Mouse (Mus musculus) liver, embryonic 15.5 days (tissue): ENCODE measurements around the gene Nek8. TPM values are rescaled to one million over a fixed set of nuclear protein-coding genes. Genes with fewer than 3 reads are reported as not detected.

Experiments used
- ATAC-seq: fragments of 200-750 bp; cut with Nextera tagmentation; 2 replicates; pipeline ENCODE4 v1.8.0; 2017; ENCODE audit warnings: moderate number of reproducible peaks, mild to moderate bottlenecking, moderate library complexity; ENCODE audit not compliant: insufficient read depth
- H3K27ac ChIP-seq: fragments of 300-500 bp; sonication (generic); replicated peaks from 2 replicates; pipeline ENCODE4 v1.5.1; 2015; ENCODE audit warnings: mild to moderate bottlenecking, inconsistent platforms
- H3K27me3 ChIP-seq: fragments of 300-500 bp; sonication (generic); 2 replicates; pipeline ENCODE4 v1.6.1; 2015; ENCODE audit warnings: mild to moderate bottlenecking, inconsistent platforms
- H3K36me3 ChIP-seq: fragments of 300-500 bp; sonication (generic); replicated peaks from 2 replicates; pipeline ENCODE4 v1.6.1; 2015; ENCODE audit warnings: moderate library complexity, mild to moderate bottlenecking, inconsistent platforms
- H3K4me1 ChIP-seq: fragments of 300-500 bp; sonication (generic); replicated peaks from 2 replicates; pipeline ENCODE4 v1.6.1; 2015; ENCODE audit warnings: inconsistent platforms
- H3K4me2 ChIP-seq: fragments of 300-500 bp; sonication (generic); 2 replicates; pipeline ENCODE4 v1.6.1; 2015; ENCODE audit warnings: moderate library complexity, mild to moderate bottlenecking, inconsistent platforms
- H3K4me3 ChIP-seq: fragments of 300-500 bp; sonication (generic); replicated peaks from 2 replicates; pipeline ENCODE4 v1.5.1; 2015; ENCODE audit warnings: mild to moderate bottlenecking, inconsistent platforms
- H3K9ac ChIP-seq: fragments of 300-500 bp; sonication (generic); 2 replicates; pipeline ENCODE4 v1.6.1; 2015; ENCODE audit warnings: moderate library complexity, mild to moderate bottlenecking, inconsistent platforms
- H3K9me3 ChIP-seq: fragments of 300-500 bp; sonication (generic); replicated peaks from 2 replicates; pipeline ENCODE4 v1.6.1; 2016; ENCODE audit warnings: inconsistent platforms
- WGBS: fragments of 180-500 bp; shearing (Covaris S2); methylation state at CpG from one replicate; pipeline ENCODE4 v1.1.7; 2015; ENCODE audit warnings: mixed read lengths; ENCODE audit not compliant: insufficient replicate concordance; 5-methylcytosine and 5-hydroxymethylcytosine counted together
- polyA plus RNA-seq: library from polyadenylated mRNA; unstranded; fragments of >200 nt; fragmentation: Nextera tagmentation; extraction: Ambion mirVana; gene quantifications from 2 replicates; pipeline ENCODE4 v1.2.1, GENCODE M21; 2015

Gene Nek8
- polyA plus RNA-seq, 1 experiment from 2014 or later: 8.1 TPM

GRCm38 (mm10) chr11:78182450-78182849 is 6.0 kb upstream of the Nek8 start:
- peaks cover 19% of the 10 kb centered on the region for H3K27me3 ChIP-seq
- peak overlapping the region; percentile 91 for H3K4me3 ChIP-seq
- H3K27ac ChIP-seq: peak overlapping the region; percentile 89
- H3K4me1 ChIP-seq: peaks cover 50% of the 10 kb centered on the region
- peak overlapping the region; percentile 96 for H3K4me2 ChIP-seq
- no peak for ATAC-seq
- peaks cover 31% of the 10 kb centered on the region for H3K36me3 ChIP-seq
- WGBS: 2% methylated on average over 7 of the region's 7 CpGs
- H3K9me3 ChIP-seq: no peaks in the 10 kb centered on the region
- H3K9ac ChIP-seq: peak overlapping the region; percentile 84

DNA sequence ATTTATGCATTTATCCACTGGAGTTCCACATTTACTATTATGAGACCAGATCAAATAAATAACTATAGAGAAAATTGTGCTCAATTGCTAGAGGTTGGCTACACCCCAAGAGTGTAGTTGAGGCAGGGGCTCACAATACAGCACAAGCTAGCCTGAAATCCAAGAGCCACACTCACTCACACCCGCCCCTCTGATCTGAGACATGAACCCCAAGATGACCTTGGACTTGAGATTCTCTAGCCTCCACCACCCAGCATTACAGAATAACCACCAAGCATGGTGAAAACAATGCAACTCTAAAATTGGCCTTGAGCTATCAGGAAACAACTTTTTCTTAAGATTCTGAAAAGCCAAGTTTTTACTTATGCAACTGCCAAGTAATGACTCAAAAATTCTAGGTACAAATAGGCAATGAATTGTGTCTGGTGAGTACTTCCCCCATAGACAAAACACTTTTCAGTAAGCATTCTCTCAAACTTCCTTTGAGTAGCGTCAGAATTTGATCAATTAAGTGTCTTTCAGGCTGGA is 5.4 kb upstream of the Nek8 start:
- H3K36me3 ChIP-seq: peaks cover 31% of the 10 kb centered on the region
- H3K4me2 ChIP-seq: peak overlapping the region; percentile 96
- 29% methylated on average over 2 of the region's 2 CpGs for WGBS
- no peak for ATAC-seq
- peak overlapping the region; percentile 89 for H3K27ac ChIP-seq
- H3K4me3 ChIP-seq: peak overlapping the region; percentile 91
- peak overlapping the region; percentile 84 for H3K9ac ChIP-seq
- H3K27me3 ChIP-seq: peaks cover 14% of the 10 kb centered on the region
- peaks cover 53% of the 10 kb centered on the region for H3K4me1 ChIP-seq
- H3K9me3 ChIP-seq: no peaks in the 10 kb centered on the region

DNA sequence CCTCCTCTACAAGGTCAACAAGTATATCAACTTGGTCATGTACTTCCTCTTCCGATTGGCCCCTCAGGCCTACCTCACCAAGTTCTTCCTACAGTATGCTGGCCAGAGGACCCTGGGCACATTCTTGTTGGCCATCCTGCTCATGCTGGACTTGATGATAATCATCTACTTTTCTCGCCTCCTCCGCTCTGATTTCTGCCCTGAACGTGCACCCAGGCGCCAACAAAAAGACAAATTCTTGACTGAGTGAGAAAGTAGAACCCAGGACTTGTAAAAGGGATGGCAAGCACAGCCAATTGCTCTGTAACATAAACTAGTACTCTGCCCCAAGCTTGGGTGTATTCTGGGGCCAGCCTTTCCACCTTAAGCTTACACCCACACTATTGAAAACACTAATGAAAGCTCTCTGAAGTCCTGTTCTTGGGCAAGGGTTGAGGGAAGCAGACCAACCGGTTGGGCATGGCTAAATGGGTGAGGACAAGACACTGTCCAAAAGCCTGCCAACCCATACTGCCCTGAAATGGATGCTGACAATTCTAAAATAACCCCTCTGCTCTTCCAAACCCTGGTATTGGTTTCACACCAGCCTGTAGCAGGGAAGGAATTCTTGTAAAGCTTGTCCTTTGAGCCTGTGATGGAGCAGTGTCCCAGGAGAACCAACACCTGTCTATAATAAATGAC is 3.7 kb upstream of the Nek8 start:
- Histone ChIP-seq H3K27ac (peak overlapping the region; percentile 100), H3K27me3 (no peaks in the 10 kb centered on the region), H3K4me1 (peaks cover 62% of the 10 kb centered on the region), H3K4me2 (peak overlapping the region; percentile 96), H3K36me3 (peaks cover 31% of the 10 kb centered on the region), H3K4me3 (peak overlapping the region; percentile 91), H3K9ac (peak overlapping the region; percentile 96), H3K9me3 (no peaks in the 10 kb centered on the region)
- ATAC-seq: no peak
- WGBS: 38% methylated on average over 6 of the region's 6 CpGs

DNA sequence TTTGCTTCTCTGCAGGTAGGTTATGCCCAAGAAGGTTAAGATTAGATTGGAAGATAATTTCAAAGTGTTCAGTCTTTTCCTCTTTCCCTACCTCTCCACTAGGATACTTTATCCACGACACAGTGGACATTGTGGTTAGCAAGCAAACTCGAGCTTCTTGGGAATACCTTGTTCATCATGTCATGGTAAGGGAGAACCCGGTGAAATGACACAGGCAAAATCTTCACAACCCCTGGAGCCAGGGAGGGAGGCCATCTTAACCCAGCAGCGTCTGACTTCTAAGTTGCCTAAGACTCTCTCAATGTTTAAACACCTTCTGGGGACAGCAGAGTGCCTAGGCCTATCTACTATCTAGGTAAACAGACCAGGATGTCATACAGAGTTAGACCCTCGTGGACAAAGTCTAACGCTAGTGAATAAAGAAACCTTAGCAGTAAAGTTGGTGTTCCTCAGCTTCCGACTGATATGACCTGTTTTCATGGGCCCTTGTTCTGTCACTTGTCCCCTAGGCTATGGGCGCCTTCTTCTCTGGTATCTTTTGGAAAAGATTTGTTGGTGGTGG is 3.0 kb upstream of the Nek8 start:
- 12% methylated on average over 8 of the region's 8 CpGs for WGBS
- Histone ChIP-seq H3K9ac (peak overlapping the region; percentile 96), H3K4me1 (peaks cover 67% of the 10 kb centered on the region), H3K36me3 (peaks cover 31% of the 10 kb centered on the region), H3K27ac (peak overlapping the region; percentile 100), H3K9me3 (no peaks in the 10 kb centered on the region), H3K27me3 (no peaks in the 10 kb centered on the region), H3K4me2 (peak overlapping the region; percentile 96), H3K4me3 (peak overlapping the region; percentile 91)
- no peak for ATAC-seq

DNA sequence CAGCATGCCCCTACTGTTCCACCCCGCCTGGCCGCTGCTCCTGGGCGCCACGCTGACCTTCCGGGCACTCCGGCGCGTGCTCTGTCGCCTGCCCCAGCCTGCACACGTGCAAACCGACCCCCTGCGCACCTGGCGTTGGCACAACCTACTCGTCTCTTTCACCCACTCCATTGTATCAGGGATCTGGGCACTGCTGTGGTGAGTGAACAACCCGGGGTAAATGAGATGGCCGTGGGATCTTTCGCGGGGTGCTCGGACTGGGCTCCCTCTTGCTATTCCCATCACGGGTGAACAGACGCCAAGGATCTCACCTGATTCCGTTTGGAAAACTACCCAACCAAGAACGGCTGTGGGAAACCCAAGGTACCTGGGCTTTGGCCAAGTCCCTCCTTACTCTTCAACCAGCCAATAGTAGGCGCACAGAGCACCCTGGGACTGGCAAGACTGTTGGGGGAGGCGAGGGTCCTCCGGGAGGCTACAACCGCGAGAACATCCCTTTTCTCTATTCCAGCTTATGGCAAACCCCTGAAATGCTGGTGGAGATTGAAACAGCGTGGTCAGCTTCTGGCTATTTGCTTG is 2.5 kb upstream of the Nek8 start:
- WGBS: under 1% methylated on average over 29 of the region's 29 CpGs
- ATAC-seq: no peak; the same call in 1 of the 2 replicates

DNA sequence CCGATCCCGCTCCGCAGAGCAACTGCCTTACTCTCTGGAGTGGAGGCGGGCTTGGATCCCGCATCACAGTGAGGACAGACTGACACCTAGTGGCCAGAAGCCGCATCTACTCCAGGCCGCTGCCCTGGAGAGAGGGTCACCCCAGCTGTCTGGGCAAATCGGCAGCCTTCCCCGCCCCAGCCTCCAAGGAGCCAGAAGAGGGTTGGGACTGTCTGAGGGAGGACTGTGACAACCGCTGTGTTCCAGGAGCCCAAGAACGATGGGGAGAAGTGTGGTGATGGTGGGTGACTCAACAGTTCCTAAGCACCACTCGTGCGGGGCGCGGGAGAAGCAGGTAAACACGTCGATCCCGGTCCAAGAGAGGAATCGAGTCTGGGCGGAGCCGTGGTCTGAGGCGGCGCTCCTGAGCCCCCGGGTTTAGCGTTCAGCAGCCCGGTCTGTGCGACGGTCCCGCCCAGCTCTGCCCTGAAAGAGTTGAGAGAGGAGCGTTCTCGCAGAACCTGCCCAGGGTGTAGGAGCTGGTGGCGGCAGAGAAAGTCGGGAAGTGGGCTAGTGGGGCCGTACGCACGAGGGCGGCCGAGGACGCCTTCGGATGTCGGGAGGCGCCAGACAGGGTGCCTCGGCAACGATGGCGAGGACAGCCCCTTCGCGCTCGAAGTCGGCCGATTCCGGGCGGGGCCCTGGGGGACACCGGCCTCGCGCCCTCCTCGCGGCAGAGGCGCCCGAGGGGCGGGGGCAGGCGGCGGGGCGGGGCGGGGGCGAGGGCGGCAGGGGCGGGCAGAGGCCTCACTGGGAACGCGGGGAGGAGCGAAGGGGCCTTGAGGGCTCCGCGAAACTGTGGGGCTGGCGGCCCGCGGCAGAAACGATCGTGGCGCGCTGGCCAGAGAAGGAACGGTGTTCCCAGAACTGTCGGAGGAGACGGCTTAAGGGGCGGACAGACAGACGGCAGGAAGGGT is 1.7 kb upstream of the Nek8 start:
- Histone ChIP-seq H3K4me1 (peaks cover 65% of the 10 kb centered on the region), H3K4me2 (peak overlapping the region; percentile 96), H3K27ac (peak overlapping the region; percentile 100), H3K9me3 (no peaks in the 10 kb centered on the region), H3K27me3 (no peaks in the 10 kb centered on the region), H3K9ac (peak overlapping the region; percentile 96), H3K4me3 (peak overlapping the region; percentile 91), H3K36me3 (peaks cover 31% of the 10 kb centered on the region)
- peak; percentile 81 for ATAC-seq
- under 1% methylated on average over 84 of the region's 84 CpGs for WGBS

More for the DNA sequence above, 2.5 kb upstream of the Nek8 start:
- peak overlapping the region; percentile 100 for H3K27ac ChIP-seq
- H3K9ac ChIP-seq: peak overlapping the region; percentile 96
- H3K36me3 ChIP-seq: peaks cover 31% of the 10 kb centered on the region
- no peaks in the 10 kb centered on the region for H3K9me3 ChIP-seq
- peak overlapping the region; percentile 96 for H3K4me2 ChIP-seq
- peaks cover 67% of the 10 kb centered on the region for H3K4me1 ChIP-seq
- peak overlapping the region; percentile 91 for H3K4me3 ChIP-seq
- H3K27me3 ChIP-seq: no peaks in the 10 kb centered on the region

DNA sequence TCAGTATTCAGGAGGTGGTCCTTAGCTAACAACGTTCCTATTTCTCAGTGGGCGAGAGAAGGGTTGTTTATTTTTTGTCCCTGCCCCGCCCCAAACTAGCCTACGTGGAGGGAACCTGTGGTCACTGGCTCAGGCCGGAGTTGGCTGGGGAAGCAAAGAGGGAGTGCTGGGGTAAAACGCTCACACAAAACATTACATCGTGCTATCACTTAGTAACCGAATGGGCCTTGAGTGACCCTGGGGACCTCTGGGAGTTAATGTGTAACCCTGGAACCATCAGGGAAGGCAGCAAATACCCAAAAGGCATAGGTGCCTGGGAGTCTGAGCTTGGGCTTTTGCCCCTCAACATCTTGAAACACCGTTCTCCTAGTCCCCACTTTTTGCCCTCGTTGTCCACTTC is 962 bp upstream of the Nek8 start:
- Histone ChIP-seq H3K9me3 (no peaks in the 10 kb centered on the region), H3K9ac (peak overlapping the region; percentile 96), H3K4me2 (peak overlapping the region; percentile 96), H3K36me3 (peaks cover 31% of the 10 kb centered on the region), H3K27ac (peak overlapping the region; percentile 100), H3K27me3 (no peaks in the 10 kb centered on the region), H3K4me3 (peak overlapping the region; percentile 91), H3K4me1 (peaks cover 71% of the 10 kb centered on the region)
- peak; percentile 33 for ATAC-seq
- WGBS: 0% methylated on average over 10 of the region's 10 CpGs

GRCm38 (mm10) chr11:78176905-78177331 is 443 bp upstream of the Nek8 start:
- no peaks in the 10 kb centered on the region for H3K27me3 ChIP-seq
- no peak for ATAC-seq
- H3K4me3 ChIP-seq: peak overlapping the region; percentile 91
- H3K4me1 ChIP-seq: peaks cover 71% of the 10 kb centered on the region
- peak overlapping the region; percentile 100 for H3K27ac ChIP-seq
- H3K36me3 ChIP-seq: peaks cover 26% of the 10 kb centered on the region
- WGBS: 0% methylated on average over 23 of the region's 23 CpGs
- peak overlapping the region; percentile 96 for H3K9ac ChIP-seq
- peak overlapping the region; percentile 96 for H3K4me2 ChIP-seq
- no peaks in the 10 kb centered on the region for H3K9me3 ChIP-seq

DNA sequence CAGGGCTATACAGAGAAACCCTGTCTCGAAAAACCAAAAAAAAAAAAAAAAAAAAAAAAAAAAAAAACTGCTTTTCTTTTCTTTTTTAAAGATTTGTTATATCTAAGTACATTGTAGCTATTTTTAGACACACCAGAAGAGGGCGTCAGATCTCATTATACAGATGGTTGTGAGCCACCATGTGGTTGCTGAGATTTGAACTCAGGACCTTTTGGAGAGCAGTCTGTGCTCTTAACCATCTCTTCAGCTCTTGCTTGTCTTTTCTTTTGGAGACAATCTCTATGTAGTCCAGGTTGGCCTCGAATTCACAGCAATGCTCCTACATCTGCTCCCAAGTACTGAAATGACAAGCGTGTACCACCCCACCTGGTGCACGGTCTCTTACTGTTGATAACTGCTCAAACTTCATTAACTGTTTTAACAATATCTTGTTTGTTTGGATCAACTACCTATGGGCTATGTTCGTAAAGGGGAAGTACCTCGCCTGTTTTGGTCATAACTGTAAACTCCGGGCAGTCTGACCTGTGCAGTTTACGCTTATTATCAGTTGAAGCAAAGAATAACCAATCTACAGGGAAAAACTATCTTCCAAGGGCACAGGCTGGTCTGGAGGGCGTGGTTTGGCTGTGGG is 589 bp downstream of the Nek8 start:
- H3K4me3 ChIP-seq: peak overlapping the region; percentile 91
- 3% methylated on average over 9 of the region's 10 CpGs for WGBS
- peak overlapping the region; percentile 100 for H3K27ac ChIP-seq
- H3K4me2 ChIP-seq: peak overlapping the region; percentile 96
- H3K9me3 ChIP-seq: no peaks in the 10 kb centered on the region
- H3K36me3 ChIP-seq: peaks cover 15% of the 10 kb centered on the region
- peaks cover 67% of the 10 kb centered on the region for H3K4me1 ChIP-seq
- ATAC-seq: no peak; the same call in 1 of the 2 replicates
- peak overlapping the region; percentile 96 for H3K9ac ChIP-seq
- no peaks in the 10 kb centered on the region for H3K27me3 ChIP-seq

DNA sequence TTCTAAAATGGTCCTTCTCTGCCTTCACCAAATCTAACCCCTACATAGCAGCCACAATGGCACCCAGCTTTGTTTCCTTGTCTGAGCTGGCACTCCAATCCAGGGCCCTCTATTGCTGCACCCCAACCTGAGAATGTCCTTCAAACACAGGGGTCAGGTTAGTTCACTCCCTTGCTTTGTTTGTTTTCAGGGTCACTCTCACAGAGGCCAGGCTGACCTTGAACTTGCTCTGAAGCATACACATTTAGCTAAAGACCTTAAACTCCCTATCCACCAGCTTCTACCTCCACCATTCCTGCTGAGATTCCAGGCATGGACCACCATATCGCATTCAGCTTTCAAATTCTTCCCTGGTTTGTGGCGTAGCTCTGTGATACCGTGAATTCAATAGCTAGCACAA is 2.0 kb downstream of the Nek8 start:
- H3K27ac ChIP-seq: no peak overlapping the region; the same call in 1 of the 2 replicates
- no peak for ATAC-seq
- H3K4me1 ChIP-seq: peaks cover 67% of the 10 kb centered on the region
- H3K4me3 ChIP-seq: no peak overlapping the region
- no peaks in the 10 kb centered on the region for H3K9me3 ChIP-seq
- no peak overlapping the region for H3K4me2 ChIP-seq
- WGBS: 84% methylated on average over 3 of the region's 3 CpGs
- H3K27me3 ChIP-seq: no peaks in the 10 kb centered on the region
- H3K9ac ChIP-seq: no peak overlapping the region
- peaks cover 2% of the 10 kb centered on the region; the same call in 1 of the 2 replicates for H3K36me3 ChIP-seq
